Mouse (Mus musculus) megakaryocyte, embryonic 14.5 days (primary cell): ENCODE results near the gene Atxn10.

ENCODE experiments used
- FLI1 ChIP-seq: IDR thresholded peaks from 2 replicates; pipeline ENCODE4 v1.6.1; 2012; ENCODE audit warnings: low read length, inconsistent platforms, mixed read lengths
- GATA1 ChIP-seq: IDR thresholded peaks from 3 replicates; pipeline ENCODE4 v1.6.1; 2012; ENCODE audit warnings: mixed read lengths, low read length, inconsistent platforms, borderline replicate concordance

DNA sequence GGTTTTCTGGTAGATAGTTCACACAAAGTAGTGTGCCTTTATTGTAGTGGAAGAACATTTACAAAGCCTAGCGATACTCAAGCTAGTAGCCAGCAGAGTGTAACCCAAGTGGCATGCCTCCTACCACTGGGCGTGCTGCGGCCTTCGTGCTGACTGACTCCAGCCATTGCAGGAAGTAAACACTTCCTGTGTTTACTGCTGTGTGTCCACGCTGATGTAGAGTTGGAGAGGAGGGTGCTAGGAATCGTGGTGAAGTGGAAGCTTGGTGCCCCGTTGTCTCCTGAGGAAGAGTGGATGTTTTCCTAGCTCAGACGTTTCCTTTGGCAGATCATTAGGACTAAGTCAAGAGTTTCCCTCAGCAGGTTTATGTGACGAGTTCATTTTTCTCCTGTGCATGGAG is 47.4 kb downstream of the Atxn10 start:
- TF ChIP-seq GATA1: no peak
- no peak for TF ChIP-seq FLI1
